Mouse (Mus musculus): ENCODE measurements around the gene Igfals. TPM values are rescaled to one million over a fixed set of nuclear protein-coding genes. Genes with fewer than 3 reads are reported as not detected.

Igfals gene
- polyA plus RNA-seq, 1 experiment = 2.4 TPM

GRCm38 (mm10) chr17:24894995-24895547 lies 29.3 kb downstream of the Igfals start, which contains the start of the genes Eme2 and Mrps34:
TSS of gene Eme2 (minus strand) at chr17:24895087.
TSS of gene Mrps34 (plus strand) at chr17:24895116.
- H3K4me3 ChIP-seq (ENCODE audit: insufficient read depth, low read depth, low read length) = peak within 1 kb of the TSS; percentile 88
- H3K27ac ChIP-seq (replicated peaks; ENCODE audit: low read depth, low read length) = peak within 1 kb of the TSS; percentile 88
- peaks cover 6% of the 10 kb centered on the region for H3K4me1 ChIP-seq (ENCODE audit: control insufficient read depth, insufficient read depth, insufficient read length, low read length)

GRCm38 (mm10) chr17:24895571-24896240 lies 29.9 kb downstream of the Igfals start:
- Histone ChIP-seq H3K27ac (replicated peaks; ENCODE audit: low read depth, low read length) (peak overlapping the region; percentile 88), H3K4me3 (ENCODE audit: insufficient read depth, low read depth, low read length) (peak overlapping the region; percentile 88), H3K4me1 (ENCODE audit: control insufficient read depth, insufficient read depth, insufficient read length, low read length) (peaks cover 6% of the 10 kb centered on the region)

- Histone ChIP-seq H3K4me3 (ENCODE audit: insufficient read depth, low read depth, low read length) (peak within 1 kb of the TSS; percentile 88), H3K27ac (replicated peaks; ENCODE audit: low read depth, low read length) (peak within 1 kb of the TSS; percentile 88), H3K4me1 (ENCODE audit: control insufficient read depth, insufficient read depth, insufficient read length, low read length) (peaks cover 6% of the 10 kb centered on the region)
Measured at GRCm38 (mm10) chr17:24896241-24896992, 30.6 kb downstream of the Igfals start, which contains the start of gene Nme3. TSS of gene Nme3 (plus strand) at chr17:24896500.

GRCm38 (mm10) chr17:24896993-24897269 lies 31.1 kb downstream of the Igfals start:
- peaks cover 6% of the 10 kb centered on the region for H3K4me1 ChIP-seq (ENCODE audit: control insufficient read depth, insufficient read depth, insufficient read length, low read length)
- no peak overlapping the region for H3K27ac ChIP-seq (replicated peaks; ENCODE audit: low read depth, low read length)
- H3K4me3 ChIP-seq (ENCODE audit: insufficient read depth, low read depth, low read length) = peak overlapping the region; percentile 88

GRCm38 (mm10) chr17:24897600-24897999 lies 31.8 kb downstream of the Igfals start:
- Histone ChIP-seq H3K27ac (replicated peaks; ENCODE audit: low read depth, low read length) (no peak overlapping the region), H3K4me3 (ENCODE audit: insufficient read depth, low read depth, low read length) (peak overlapping the region; percentile 88; the same call in 1 of the 2 replicates), H3K4me1 (ENCODE audit: control insufficient read depth, insufficient read depth, insufficient read length, low read length) (peaks cover 6% of the 10 kb centered on the region)

GRCm38 (mm10) chr17:24898041-24898854 lies 32.5 kb downstream of the Igfals start:
- no peak overlapping the region for H3K27ac ChIP-seq (replicated peaks; ENCODE audit: low read depth, low read length)
- peaks cover 6% of the 10 kb centered on the region for H3K4me1 ChIP-seq (ENCODE audit: control insufficient read depth, insufficient read depth, insufficient read length, low read length)
- no peak overlapping the region for H3K4me3 ChIP-seq (ENCODE audit: insufficient read depth, low read depth, low read length)

GRCm38 (mm10) chr17:24899153-24899552 lies 33.4 kb downstream of the Igfals start:
- H3K4me3 ChIP-seq (ENCODE audit: insufficient read depth, low read depth, low read length) = no peak overlapping the region
- H3K4me1 ChIP-seq (ENCODE audit: control insufficient read depth, insufficient read depth, insufficient read length, low read length) = peaks cover 4% of the 10 kb centered on the region
- no peak overlapping the region for H3K27ac ChIP-seq (replicated peaks; ENCODE audit: low read depth, low read length)

GRCm38 (mm10) chr17:24900014-24900413 lies 34.2 kb downstream of the Igfals start:
- Histone ChIP-seq H3K27ac (replicated peaks; ENCODE audit: low read depth, low read length) (no peak overlapping the region), H3K4me3 (ENCODE audit: insufficient read depth, low read depth, low read length) (no peak overlapping the region), H3K4me1 (ENCODE audit: control insufficient read depth, insufficient read depth, insufficient read length, low read length) (peaks cover 4% of the 10 kb centered on the region; the same call in 1 of the 2 replicates)

- Histone ChIP-seq H3K4me3 (ENCODE audit: insufficient read depth, low read depth, low read length) (no peak overlapping the region), H3K27ac (replicated peaks; ENCODE audit: low read depth, low read length) (no peak overlapping the region), H3K4me1 (ENCODE audit: control insufficient read depth, insufficient read depth, insufficient read length, low read length) (peaks cover under 1% of the 10 kb centered on the region; the same call in 1 of the 2 replicates)
Measured at GRCm38 (mm10) chr17:24902124-24902523, 36.3 kb downstream of the Igfals start.

GRCm38 (mm10) chr17:24902671-24903474 lies 37.1 kb downstream of the Igfals start:
- H3K4me3 ChIP-seq (ENCODE audit: insufficient read depth, low read depth, low read length) = no peak overlapping the region
- H3K27ac ChIP-seq (replicated peaks; ENCODE audit: low read depth, low read length) = no peak overlapping the region
- no peaks in the 10 kb centered on the region for H3K4me1 ChIP-seq (ENCODE audit: control insufficient read depth, insufficient read depth, insufficient read length, low read length)

- H3K27ac ChIP-seq (replicated peaks; ENCODE audit: low read depth, low read length) = no peak overlapping the region
- H3K4me1 ChIP-seq (ENCODE audit: control insufficient read depth, insufficient read depth, insufficient read length, low read length) = no peaks in the 10 kb centered on the region
- H3K4me3 ChIP-seq (ENCODE audit: insufficient read depth, low read depth, low read length) = no peak overlapping the region
Measured at GRCm38 (mm10) chr17:24903767-24904166, 38.0 kb downstream of the Igfals start.

- Histone ChIP-seq H3K4me3 (ENCODE audit: insufficient read depth, low read depth, low read length) (no peak overlapping the region), H3K27ac (replicated peaks; ENCODE audit: low read depth, low read length) (no peak overlapping the region), H3K4me1 (ENCODE audit: control insufficient read depth, insufficient read depth, insufficient read length, low read length) (no peaks in the 10 kb centered on the region)
Measured at GRCm38 (mm10) chr17:24907591-24907990, 41.8 kb downstream of the Igfals start.

GRCm38 (mm10) chr17:24913984-24914383 lies 48.2 kb downstream of the Igfals start:
- H3K4me3 ChIP-seq (ENCODE audit: insufficient read depth, low read depth, low read length) = no peak overlapping the region
- H3K4me1 ChIP-seq (ENCODE audit: control insufficient read depth, insufficient read depth, insufficient read length, low read length) = no peaks in the 10 kb centered on the region
- H3K27ac ChIP-seq (replicated peaks; ENCODE audit: low read depth, low read length) = no peak overlapping the region

GRCm38 (mm10) chr17:24923246-24923645 lies 57.4 kb downstream of the Igfals start:
- no peak overlapping the region for H3K4me3 ChIP-seq (ENCODE audit: insufficient read depth, low read depth, low read length)
- no peak overlapping the region for H3K27ac ChIP-seq (replicated peaks; ENCODE audit: low read depth, low read length)
- no peaks in the 10 kb centered on the region for H3K4me1 ChIP-seq (ENCODE audit: control insufficient read depth, insufficient read depth, insufficient read length, low read length)

Measured in brown adipose tissue, adult 24 weeks (tissue).